Mouse (Mus musculus) testis, adult 10 weeks (tissue): ENCODE measurements around the gene Smarca5. TPM values are rescaled to one million over a fixed set of nuclear protein-coding genes. Genes with fewer than 3 reads are reported as not detected.

ENCODE experiments used
- polyA plus RNA-seq: library from polyadenylated mRNA; stranded (reverse); fragments of 350-450 nt; fragmentation: Illumina TruSeq; extraction: RNeasy Lipid Tissue Mini Kit (QIAGEN cat#74804); gene quantifications from one replicate; pipeline ENCODE4 v1.2.3, GENCODE M21; 2014; ENCODE audit warnings: low read depth, low replicate concordance

Gene Smarca5
- polyA plus RNA-seq: 149 TPM

DNA sequence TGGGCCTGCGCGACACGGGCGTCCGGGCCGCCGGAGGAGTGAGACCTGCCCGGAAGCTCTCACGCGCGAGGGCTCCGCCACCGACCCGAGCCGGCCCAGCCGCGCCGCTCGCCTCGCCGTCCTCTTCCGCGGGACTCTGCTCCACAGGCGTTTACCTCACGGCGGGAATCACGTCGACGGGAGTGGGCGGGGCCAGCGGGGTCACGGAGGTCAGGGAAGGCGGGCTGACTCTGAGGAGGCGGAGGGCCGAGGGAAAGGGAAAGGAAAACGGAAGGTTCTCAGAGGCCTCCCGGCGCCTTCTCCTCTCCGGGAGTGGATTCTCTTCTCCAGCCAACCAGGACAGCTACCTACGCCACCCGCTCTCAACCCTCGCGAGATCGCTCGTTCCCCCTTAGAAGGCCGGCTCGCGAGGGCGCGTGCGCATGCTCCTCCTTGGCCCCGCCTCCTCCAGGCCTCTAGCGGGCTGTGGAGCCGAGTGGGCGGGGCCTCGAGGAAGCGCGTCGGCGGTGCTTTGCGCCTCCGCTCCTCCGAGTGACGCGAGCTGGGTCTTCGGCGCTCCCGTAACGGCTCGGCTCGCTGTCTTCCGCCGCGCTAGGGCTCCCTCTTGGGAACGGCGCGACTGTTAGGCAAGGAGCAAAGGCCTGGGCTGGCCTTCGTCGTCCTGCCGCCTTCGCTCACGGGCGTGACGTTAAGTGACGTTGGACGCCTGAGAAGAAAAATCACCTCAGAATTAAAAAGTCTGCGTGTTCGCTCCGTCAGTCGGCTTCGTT, at the start of gene Smarca5:
TSS of gene Smarca5 (minus strand) at position 343 of the 770 bp plus-strand sequence.

Other genes starting within 250 kb of the Smarca5 start
- 0.69 TPM for gene Gypa, start 245.7 kb downstream of the Smarca5 start, polyA plus RNA-seq
- 0.35 TPM for gene Frem3, start 128.4 kb downstream of the Smarca5 start, polyA plus RNA-seq
- gene Gab1, start 141.0 kb upstream of the Smarca5 start, polyA plus RNA-seq: 12.0 TPM